Mouse (Mus musculus) limb, embryonic 14.5 days (tissue): ENCODE data around the gene Gm4924. TPM values are rescaled to one million over a fixed set of nuclear protein-coding genes. Genes with fewer than 3 reads are reported as not detected.

ENCODE experiments used
- ATAC-seq: fragments of 200-750 bp; cut with Nextera tagmentation; 2 replicates; pipeline ENCODE4 v1.8.0; 2017; ENCODE audit warnings: low read depth, moderate number of reproducible peaks, moderate TSS enrichment; ENCODE audit not compliant: low FRiP score
- DNase-seq: peaks from one replicate; pipeline ENCODE4 v3.0.0-alpha.2; 2015; ENCODE audit warnings: low spot score
- H3K27ac ChIP-seq: fragments of 300-500 bp; sonication (generic); replicated peaks from 2 replicates; pipeline ENCODE4 v1.5.1; 2014; ENCODE audit warnings: low read depth, mild to moderate bottlenecking, low read length, moderate library complexity, mixed read lengths
- H3K27me3 ChIP-seq: fragments of 300-500 bp; sonication (generic); 2 replicates; pipeline ENCODE4 v1.6.1; 2014; ENCODE audit warnings: low read length, mixed read lengths; ENCODE audit not compliant: control insufficient read depth, insufficient read depth
- H3K36me3 ChIP-seq: fragments of 300-500 bp; sonication (generic); 2 replicates; pipeline ENCODE4 v1.6.1; 2014; ENCODE audit warnings: mild to moderate bottlenecking, low read length, moderate library complexity, mixed read lengths; ENCODE audit not compliant: control insufficient read depth, insufficient read depth
- H3K4me1 ChIP-seq: fragments of 300-500 bp; sonication (generic); 2 replicates; pipeline ENCODE4 v1.6.1; 2014; ENCODE audit warnings: antibody characterized with exemption, low read length, mixed read lengths; ENCODE audit not compliant: control insufficient read depth, insufficient read depth
- H3K4me2 ChIP-seq: fragments of 300-500 bp; sonication (generic); replicated peaks from 2 replicates; pipeline ENCODE4 v1.6.1; 2014; ENCODE audit warnings: low read depth, mild to moderate bottlenecking, low read length, moderate library complexity; ENCODE audit not compliant: severe bottlenecking
- H3K4me3 ChIP-seq: fragments of 300-500 bp; sonication (generic); replicated peaks from 2 replicates; pipeline ENCODE4 v1.5.1; 2014; ENCODE audit warnings: low read length
- H3K9ac ChIP-seq: fragments of 300-500 bp; sonication (generic); 2 replicates; pipeline ENCODE4 v1.6.1; 2014; ENCODE audit warnings: mild to moderate bottlenecking, low read depth, low read length, moderate library complexity; ENCODE audit not compliant: severe bottlenecking
- H3K9me3 ChIP-seq: fragments of 300-500 bp; sonication (generic); 2 replicates; pipeline ENCODE4 v1.6.1; 2016; ENCODE audit warnings: low read length; ENCODE audit not compliant: control insufficient read depth
- POLR2A ChIP-seq: fragments of 200-500 bp; IDR thresholded peaks from 2 replicates; pipeline ENCODE4 v1.8.0; 2012; ENCODE audit warnings: inconsistent platforms, mild to moderate bottlenecking, moderate library complexity, borderline replicate concordance; ENCODE audit not compliant: insufficient read depth, insufficient read length; ENCODE audit errors: extremely low read depth
- WGBS: fragments of 180-500 bp; shearing (Covaris S2); extraction: QIAGEN DNeasy Blood & Tissue Kit; methylation state at CpG from one replicate; pipeline ENCODE4 v1.1.7; 2014; 5-methylcytosine and 5-hydroxymethylcytosine counted together
- polyA plus RNA-seq, 2 experiments: library from polyadenylated mRNA; depleted of rRNA in 1 of 2; stranded (reverse) in 1 of 2; unstranded in 1 of 2; fragments of >200 nt; fragmentation: Nextera tagmentation in 1 of 2; extraction: Ambion mirVana in 1 of 2; gene quantifications; 2 replicates each; pipeline versions ENCODE4 v1.2.1 to v1.2.3; 2012 to 2014

Gm4924 gene
- polyA plus RNA-seq (2012; rRNA removed) (4.8 and 6.3 TPM in 2 replicates), polyA plus RNA-seq (2014; fragmentation: Nextera tagmentation; extraction: Ambion mirVana) (8.0 and 11.2 TPM in 2 replicates)

GRCm38 (mm10) chr10:82354083-82355010, at the start of gene Gm4924:
Gm4924 (plus strand) TSS chr10:82354255.
- peak within 1 kb of the TSS; percentile 82 for H3K9ac ChIP-seq
- 0 out of 2 replicates have a peak, but pooled peaks cover 6% of the 10 kb centered on the region for H3K36me3 ChIP-seq
- peak within 1 kb of the TSS; percentile 49 for H3K4me2 ChIP-seq
- 4% methylated on average over 33 of the region's 34 CpGs for WGBS
- H3K4me1 ChIP-seq, result no peaks in the 10 kb centered on the region
- 0 out of 2 replicates have a peak, but pooled peaks cover 3% of the 10 kb centered on the region for H3K9me3 ChIP-seq
- H3K27ac ChIP-seq, result peak within 1 kb of the TSS; percentile 93
- no peaks in the 10 kb centered on the region for H3K27me3 ChIP-seq
- ATAC-seq, result peak; percentile 99
- 0 out of 2 replicates have a peak, but pooled peaks have one; percentile 54 for TF ChIP-seq POLR2A
- DNase-seq, result peak; percentile 91
- H3K4me3 ChIP-seq, result peak within 1 kb of the TSS; percentile 64

- H3K27me3 ChIP-seq, result no peaks in the 10 kb centered on the region
These were observed 37.6 kb upstream of the Gm4924 start, which contains the start of gene 4932415D10Rik for GRCm38 (mm10) chr10:82316482-82316881. 4932415D10Rik (minus strand) TSS chr10:82316582.

GRCm38 (mm10) chr10:82320134-82320533, 33.9 kb upstream of the Gm4924 start:
- Histone ChIP-seq H3K4me1 (no peaks in the 10 kb centered on the region), H3K36me3 (no peaks in the 10 kb centered on the region), H3K27ac (no peak overlapping the region), H3K9ac (no peak overlapping the region), H3K4me2 (no peak overlapping the region), H3K27me3 (no peaks in the 10 kb centered on the region), H3K9me3 (no peaks in the 10 kb centered on the region), H3K4me3 (no peak overlapping the region)
- ATAC-seq, result no peak
- TF ChIP-seq POLR2A, result no peak
- 69% methylated on average over 3 of the region's 3 CpGs for WGBS
- DNase-seq, result no peak

More at GRCm38 (mm10) chr10:82316482-82316881, 37.6 kb upstream of the Gm4924 start, which contains the start of gene 4932415D10Rik:
- ATAC-seq (no peak), DNase-seq (no peak)
- H3K9ac ChIP-seq, result no peak within 1 kb of the TSS
- H3K4me3 ChIP-seq, result no peak within 1 kb of the TSS
- no peak for TF ChIP-seq POLR2A
- no peak within 1 kb of the TSS for H3K27ac ChIP-seq
- no peak within 1 kb of the TSS for H3K4me2 ChIP-seq
- no peaks in the 10 kb centered on the region for H3K4me1 ChIP-seq
- H3K36me3 ChIP-seq, result no peaks in the 10 kb centered on the region
- H3K9me3 ChIP-seq, result no peaks in the 10 kb centered on the region
- WGBS, result 86% methylated on average over 1 of the region's 1 CpGs

- H3K4me2 ChIP-seq, result no peak overlapping the region
- no peaks in the 10 kb centered on the region for H3K9me3 ChIP-seq
- no peaks in the 10 kb centered on the region for H3K27me3 ChIP-seq
- TF ChIP-seq POLR2A, result no peak
- DNase-seq (no peak), ATAC-seq (no peak)
- H3K27ac ChIP-seq, result no peak overlapping the region
- no peak overlapping the region for H3K4me3 ChIP-seq
- WGBS, result 85% methylated on average over 5 of the region's 5 CpGs
- no peaks in the 10 kb centered on the region for H3K36me3 ChIP-seq
- H3K9ac ChIP-seq, result no peak overlapping the region
- H3K4me1 ChIP-seq, result no peaks in the 10 kb centered on the region
These were observed 24.2 kb upstream of the Gm4924 start for GRCm38 (mm10) chr10:82329826-82330225.

GRCm38 (mm10) chr10:82355401-82355800, 1.3 kb downstream of the Gm4924 start:
- Histone ChIP-seq H3K9me3 (0 out of 2 replicates have a peak, but pooled peaks cover 3% of the 10 kb centered on the region), H3K4me1 (no peaks in the 10 kb centered on the region), H3K4me3 (no peak overlapping the region), H3K36me3 (0 out of 2 replicates have a peak, but pooled peaks cover 6% of the 10 kb centered on the region), H3K4me2 (no peak overlapping the region), H3K27ac (no peak overlapping the region), H3K9ac (no peak overlapping the region), H3K27me3 (no peaks in the 10 kb centered on the region)
- ATAC-seq, result no peak
- no peak for TF ChIP-seq POLR2A
- no peak for DNase-seq
- WGBS, result 94% methylated on average over 4 of the region's 4 CpGs
